Mouse (Mus musculus): ENCODE results near the gene Skil.

Gene Skil

DNA sequence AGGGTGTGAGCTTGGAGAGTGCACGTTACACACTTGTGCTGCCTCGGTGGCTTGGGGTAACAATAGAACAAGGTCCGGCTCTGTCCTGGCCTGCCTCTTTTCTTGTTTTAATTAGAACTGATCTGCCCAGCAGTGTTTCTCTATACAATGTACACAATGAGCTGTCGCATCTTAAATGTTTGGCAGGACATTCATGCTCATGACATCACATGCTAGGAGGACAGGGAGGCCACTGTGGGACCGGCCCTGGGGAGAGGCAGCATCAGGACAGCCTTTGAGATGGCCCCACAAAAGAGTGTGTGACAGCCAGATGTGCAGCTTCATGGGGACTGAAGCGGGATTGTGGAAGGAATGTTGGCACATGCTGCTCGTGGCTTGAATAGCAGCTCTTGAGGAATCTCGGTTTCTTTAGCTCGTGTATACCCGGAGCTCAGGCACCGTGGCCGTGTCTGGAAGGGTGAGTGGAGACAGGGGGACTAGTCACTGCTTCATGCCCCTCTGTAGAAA is 71.6 kb downstream of the Skil start:
- DNase-seq (ENCODE audit: extremely low read depth, insufficient read length, low spot score): no peak
